Mouse (Mus musculus) stomach, embryonic 14.5 days (tissue): ENCODE results near the gene Phyh. TPM values are rescaled to one million over a fixed set of nuclear protein-coding genes. Genes with fewer than 3 reads are reported as not detected.
A peak's percentile ranks its signal among the peaks of the same experiment; 100 is the strongest.

Source experiments
- ATAC-seq: fragments of 200-750 bp; cut with Nextera tagmentation; 2 replicates; pipeline ENCODE4 v1.8.0; 2017; ENCODE audit warnings: low read depth, moderate TSS enrichment; ENCODE audit not compliant: insufficient number of reproducible peaks, insufficient read depth, low FRiP score
- H3K27ac ChIP-seq: fragments of 300-500 bp; sonication (generic); 2 replicates; pipeline ENCODE4 v1.5.1; 2014; ENCODE audit warnings: mild to moderate bottlenecking, low read length, moderate library complexity, mixed read lengths
- H3K27me3 ChIP-seq: fragments of 300-500 bp; sonication (generic); 2 replicates; pipeline ENCODE4 v1.6.1; 2014; ENCODE audit warnings: low read length, control low read depth, mixed read lengths; ENCODE audit not compliant: control insufficient read depth, insufficient read depth
- H3K36me3 ChIP-seq: fragments of 300-500 bp; sonication (generic); 2 replicates; pipeline ENCODE4 v1.6.1; 2014; ENCODE audit warnings: mild to moderate bottlenecking, control low read depth, low read length, moderate library complexity, mixed read lengths; ENCODE audit not compliant: control insufficient read depth, insufficient read depth
- H3K4me1 ChIP-seq: fragments of 300-500 bp; sonication (generic); 2 replicates; pipeline ENCODE4 v1.6.1; 2014; ENCODE audit warnings: low read length, control low read depth, mixed read lengths; ENCODE audit not compliant: control insufficient read depth, insufficient read depth
- H3K4me2 ChIP-seq: fragments of 300-500 bp; sonication (generic); replicated peaks from 2 replicates; pipeline ENCODE4 v1.6.1; 2014; ENCODE audit warnings: low read depth, low read length, control low read depth
- H3K4me3 ChIP-seq: fragments of 300-500 bp; sonication (generic); 2 replicates; pipeline ENCODE4 v1.5.1; 2014; ENCODE audit warnings: low read depth, low read length, control low read depth
- H3K9ac ChIP-seq: fragments of 300-500 bp; sonication (generic); replicated peaks from 2 replicates; pipeline ENCODE4 v1.6.1; 2014; ENCODE audit warnings: low read depth, mild to moderate bottlenecking, control low read depth, low read length, moderate library complexity, mixed read lengths
- H3K9me3 ChIP-seq: fragments of 300-500 bp; sonication (generic); 2 replicates; pipeline ENCODE4 v1.6.1; 2016; ENCODE audit warnings: low read depth, low read length, control low read depth; ENCODE audit not compliant: control insufficient read depth
- WGBS: fragments of 180-500 bp; shearing (Covaris S2); extraction: QIAGEN DNeasy Blood & Tissue Kit; methylation state at CpG from one replicate; pipeline ENCODE4 v1.1.7; 2014; 5-methylcytosine and 5-hydroxymethylcytosine counted together
- polyA plus RNA-seq: library from polyadenylated mRNA; unstranded; fragments of >200 nt; fragmentation: Nextera tagmentation; extraction: Ambion mirVana; gene quantifications from 2 replicates; pipeline ENCODE4 v1.2.1, GENCODE M21; 2014

Phyh gene
- polyA plus RNA-seq, 1 experiment from 2014 or later: 59.0 TPM

- H3K4me3 ChIP-seq: peak overlapping the region; percentile 98
- peak overlapping the region; percentile 99 for H3K9ac ChIP-seq
- H3K4me1 ChIP-seq: peaks cover 9% of the 10 kb centered on the region; the same call in 1 of the 2 replicates
- H3K27ac ChIP-seq: peak overlapping the region; percentile 99
- H3K27me3 ChIP-seq: no peaks in the 10 kb centered on the region
- peaks cover 18% of the 10 kb centered on the region for H3K36me3 ChIP-seq
- H3K4me2 ChIP-seq: peak overlapping the region; percentile 65
- ATAC-seq: peak; percentile 59
- H3K9me3 ChIP-seq: no peaks in the 10 kb centered on the region
- WGBS: under 1% methylated on average over 50 of the region's 63 CpGs
Measured at GRCm38 (mm10) chr2:4882249-4882791, 36.5 kb upstream of the Phyh start.

GRCm38 (mm10) chr2:4883009-4883704 lies 35.7 kb upstream of the Phyh start:
- no peaks in the 10 kb centered on the region for H3K9me3 ChIP-seq
- H3K36me3 ChIP-seq: peaks cover 24% of the 10 kb centered on the region
- H3K27me3 ChIP-seq: no peaks in the 10 kb centered on the region
- no peak for ATAC-seq
- peak overlapping the region; percentile 65 for H3K4me2 ChIP-seq
- peaks cover 9% of the 10 kb centered on the region; the same call in 1 of the 2 replicates for H3K4me1 ChIP-seq
- peak overlapping the region; percentile 99; the same call in 1 of the 2 replicates for H3K27ac ChIP-seq
- H3K4me3 ChIP-seq: peak overlapping the region; percentile 98
- peak overlapping the region; percentile 99 for H3K9ac ChIP-seq
- WGBS: 2% methylated on average over 18 of the region's 18 CpGs

- no peak overlapping the region for H3K4me2 ChIP-seq
- H3K36me3 ChIP-seq: peaks cover 48% of the 10 kb centered on the region
- peaks cover 9% of the 10 kb centered on the region; the same call in 1 of the 2 replicates for H3K4me1 ChIP-seq
- H3K4me3 ChIP-seq: no peak overlapping the region
- no peak overlapping the region for H3K9ac ChIP-seq
- H3K9me3 ChIP-seq: no peaks in the 10 kb centered on the region
- no peak overlapping the region for H3K27ac ChIP-seq
- no peak for ATAC-seq
- 89% methylated on average over 6 of the region's 6 CpGs for WGBS
- H3K27me3 ChIP-seq: no peaks in the 10 kb centered on the region
Measured at GRCm38 (mm10) chr2:4886896-4887295, 31.9 kb upstream of the Phyh start.

GRCm38 (mm10) chr2:4895598-4895997 lies 23.2 kb upstream of the Phyh start:
- peaks cover 69% of the 10 kb centered on the region for H3K36me3 ChIP-seq

GRCm38 (mm10) chr2:4896970-4897369 lies 21.8 kb upstream of the Phyh start:
- no peak for ATAC-seq
- Histone ChIP-seq H3K27me3 (no peaks in the 10 kb centered on the region), H3K4me1 (no peaks in the 10 kb centered on the region), H3K4me3 (no peak overlapping the region), H3K9ac (no peak overlapping the region), H3K4me2 (no peak overlapping the region), H3K9me3 (no peaks in the 10 kb centered on the region), H3K27ac (no peak overlapping the region), H3K36me3 (peaks cover 75% of the 10 kb centered on the region)
- WGBS: 93% methylated on average over 4 of the region's 4 CpGs

More at GRCm38 (mm10) chr2:4895598-4895997, 23.2 kb upstream of the Phyh start:
- H3K27ac ChIP-seq: no peak overlapping the region
- H3K4me2 ChIP-seq: no peak overlapping the region
- ATAC-seq: no peak
- no peak overlapping the region for H3K9ac ChIP-seq
- no peak overlapping the region for H3K4me3 ChIP-seq
- H3K9me3 ChIP-seq: no peaks in the 10 kb centered on the region
- WGBS: 87% methylated on average over 2 of the region's 2 CpGs
- H3K27me3 ChIP-seq: no peaks in the 10 kb centered on the region
- no peaks in the 10 kb centered on the region for H3K4me1 ChIP-seq

- H3K4me1 ChIP-seq: no peaks in the 10 kb centered on the region
- no peak overlapping the region for H3K27ac ChIP-seq
- H3K9me3 ChIP-seq: no peaks in the 10 kb centered on the region
- no peak overlapping the region for H3K9ac ChIP-seq
- ATAC-seq: no peak
- no peaks in the 10 kb centered on the region for H3K27me3 ChIP-seq
- no peak overlapping the region for H3K4me2 ChIP-seq
- peaks cover 64% of the 10 kb centered on the region for H3K36me3 ChIP-seq
- no peak overlapping the region for H3K4me3 ChIP-seq
- 92% methylated on average over 6 of the region's 6 CpGs for WGBS
Measured at GRCm38 (mm10) chr2:4900624-4901023, 18.2 kb upstream of the Phyh start.

GRCm38 (mm10) chr2:4902346-4902745 lies 16.5 kb upstream of the Phyh start:
- H3K36me3 ChIP-seq: peaks cover 67% of the 10 kb centered on the region
- H3K27ac ChIP-seq: no peak overlapping the region
- WGBS: 91% methylated on average over 5 of the region's 5 CpGs
- H3K4me1 ChIP-seq: no peaks in the 10 kb centered on the region
- no peak overlapping the region for H3K4me2 ChIP-seq
- no peaks in the 10 kb centered on the region for H3K9me3 ChIP-seq
- no peak overlapping the region for H3K9ac ChIP-seq
- ATAC-seq: no peak
- H3K27me3 ChIP-seq: no peaks in the 10 kb centered on the region
- no peak overlapping the region for H3K4me3 ChIP-seq

- H3K9ac ChIP-seq: no peak overlapping the region
- no peak overlapping the region for H3K27ac ChIP-seq
- H3K4me2 ChIP-seq: no peak overlapping the region
- no peak overlapping the region for H3K4me3 ChIP-seq
- no peaks in the 10 kb centered on the region for H3K9me3 ChIP-seq
- no peaks in the 10 kb centered on the region for H3K27me3 ChIP-seq
- H3K36me3 ChIP-seq: peaks cover 34% of the 10 kb centered on the region
- H3K4me1 ChIP-seq: no peaks in the 10 kb centered on the region
- ATAC-seq: no peak
- 88% methylated on average over 6 of the region's 6 CpGs for WGBS
Measured at GRCm38 (mm10) chr2:4907120-4907519, 11.7 kb upstream of the Phyh start.
